8 mouse cellular contexts compared by ENCODE assay signal in genomic region chr5:114567075-114567517, GRCm38 (mm10). TPM values are rescaled to one million over a fixed set of nuclear protein-coding genes. Genes with fewer than 3 reads are reported as not detected.
DNase-seq lines count a peak whose midpoint lies in the region; ATAC-seq and TF ChIP-seq lines count a peak whose summit lies in the region.

No protein-coding gene starts in this region.

- peak; percentile 93 for ATAC-seq in hindbrain, postnatal 0 days

- 0 out of 2 replicates have a peak, but pooled peaks have one; percentile 13 for TF ChIP-seq CTCF in hindbrain, postnatal 0 days (IDR thresholded peaks at IDR 0.05; ENCODE audit: low read depth)

- DNase-seq in ZHBTc4 (ENCODE audit: low read depth, low spot score) = peak; percentile 99
- peak; percentile 90 to 98 for DNase-seq in cerebellum, postnatal 4 days (ENCODE audit: low spot score in 2 of 2)
- DNase-seq in gastrocnemius, adult 8-10 months (ENCODE audit: low spot score in 2 of 2) = peak; percentile 91 to 94
- peak; percentile 99 for DNase-seq in hindbrain, postnatal 0 days (ENCODE audit: low spot score)
- peak; percentile 94 to 97 for DNase-seq in left cerebral cortex, adult 18-20 months (ENCODE audit: low spot score in 2 of 2)
- peak; percentile 97 to 98 for DNase-seq in lung, postnatal 4 days
- peak; percentile 97 for DNase-seq in retina, postnatal 7 days (ENCODE audit: low read depth, low spot score)
- peak; percentile 89 to 96 for DNase-seq in urinary bladder, adult 18-20 months (ENCODE audit: low spot score in 2 of 2)

- H3K27me3 ChIP-seq in hindbrain, postnatal 0 days (ENCODE audit: insufficient read depth, low read length) = no peaks in the 10 kb centered on the region

- H3K9me3 ChIP-seq in hindbrain, postnatal 0 days (ENCODE audit: low read length) = no peaks in the 10 kb centered on the region

- under 1% methylated on average over 47 of the region's 52 CpGs for WGBS in hindbrain, postnatal 0 days

- H3K4me3 ChIP-seq in hindbrain, postnatal 0 days (ENCODE audit: low read length) = peak overlapping the region; percentile 84

- H3K4me2 ChIP-seq in hindbrain, postnatal 0 days (ENCODE audit: low read depth, low read length) = peak overlapping the region; percentile 84

- H3K36me3 ChIP-seq in hindbrain, postnatal 0 days (ENCODE audit: insufficient read depth, low read length) = no peaks in the 10 kb centered on the region

- peak overlapping the region; percentile 86 for H3K27ac ChIP-seq in hindbrain, postnatal 0 days

- peaks cover 22% of the 10 kb centered on the region for H3K4me1 ChIP-seq in hindbrain, postnatal 0 days (ENCODE audit: insufficient read depth, low read length)

- peak overlapping the region; percentile 65 for H3K9ac ChIP-seq in hindbrain, postnatal 0 days (replicated peaks; ENCODE audit: low read length)

RNA-seq across cellular contexts. Expression of gene Fam222a, which starts 0.7 kb away (rescaled TPM):
- total RNA-seq in gastrocnemius, adult 8-10 months (2022) = under 1 TPM; 0.07 to 0.34 (median 0.30) TPM
- total RNA-seq in hindbrain, postnatal 0 days (2014; rRNA removed) = 11.7 and 15.1 TPM in 2 replicates
- polyA plus RNA-seq in hindbrain, postnatal 0 days (2015; fragmentation: Nextera tagmentation; extraction: Ambion mirVana) = 2.8 and 2.9 TPM in 2 replicates
- total RNA-seq in left cerebral cortex, adult 18-20 months (2021) = 10 to 100 TPM; 10.9 to 11.0 TPM

Comparison
In these comparisons a context has a peak if more than half of its experiments do, and no peak if none do; other contexts are left out.
1. Peak in every context shown above with its lines: DNase-seq, ATAC-seq, H3K4me3 ChIP-seq and H3K27ac ChIP-seq.